Mouse (Mus musculus) C2C12 (cell line): ENCODE results near the gene Slc25a42.

Experiments used
- CEBPB ChIP-seq: IDR thresholded peaks from one replicate; pipeline ENCODE4 v1.6.1; 2011; ENCODE audit warnings: low read depth, mild to moderate bottlenecking, control low read depth, moderate library complexity
- CTCF ChIP-seq: IDR thresholded peaks from one replicate; pipeline ENCODE4 v1.5.1; 2011; ENCODE audit not compliant: control insufficient read depth, insufficient read depth, insufficient read length
- FOSL1 ChIP-seq: IDR thresholded peaks from one replicate; pipeline ENCODE4 v1.8.0; 2011; ENCODE audit warnings: mild to moderate bottlenecking, low read length; ENCODE audit not compliant: poor library complexity, insufficient read depth, severe bottlenecking
- MAX ChIP-seq: IDR thresholded peaks from one replicate; pipeline ENCODE4 v1.6.1; 2011; ENCODE audit warnings: mild to moderate bottlenecking, control low read depth
- MYOD1 ChIP-seq: IDR thresholded peaks from one replicate; pipeline ENCODE4 v1.6.1; 2011; ENCODE audit warnings: low read depth; ENCODE audit not compliant: control insufficient read depth, insufficient read length
- USF1 ChIP-seq: IDR thresholded peaks from one replicate; pipeline ENCODE4 v1.6.1; 2011; ENCODE audit warnings: low read depth, mild to moderate bottlenecking, control low read depth, moderate library complexity

DNA sequence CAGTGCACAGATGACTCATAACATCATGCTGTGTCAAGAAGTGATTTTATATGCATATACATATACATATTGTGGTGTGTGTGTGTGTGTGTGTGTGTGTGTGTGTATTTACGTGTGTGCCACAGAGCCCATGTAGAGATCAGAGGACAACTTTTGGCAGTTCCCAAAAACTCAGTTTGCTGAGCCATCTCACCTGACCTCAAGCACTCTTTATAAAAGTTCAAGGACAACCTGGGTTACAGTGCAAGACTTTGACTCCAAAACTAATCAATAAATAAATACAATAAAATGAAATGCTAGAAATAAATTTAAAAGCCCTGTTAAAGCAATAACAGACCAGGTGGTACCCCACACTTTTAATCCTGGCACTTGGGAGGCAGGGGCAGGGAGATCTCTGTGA is 830 bp downstream of the Slc25a42 start:
- no peak for TF ChIP-seq CTCF
- TF ChIP-seq USF1 = no peak
- no peak for TF ChIP-seq CEBPB
- TF ChIP-seq MAX = no peak
- TF ChIP-seq MYOD1 = no peak
- no peak for TF ChIP-seq FOSL1
